Mouse (Mus musculus) heart, postnatal 36 days (tissue): ENCODE measurements around the gene Fis1. TPM values are rescaled to one million over a fixed set of nuclear protein-coding genes. Genes with fewer than 3 reads are reported as not detected.
A peak's percentile ranks its signal among the peaks of the same experiment; 100 is the strongest.

Experiments used
- DNase-seq, 2 experiments: peaks; one replicate each; pipeline ENCODE4 v3.0.0; 2021 to 2022
- intact Hi-C: fragments of 180-260 bp; cut with DNase I; formaldehyde crosslinking; loops from one replicate; pipeline ENCODE4 v1.15.1; 2025
- total RNA-seq, 2 experiments: library from RNA; stranded (reverse); gene quantifications; 2 replicates each; pipeline ENCODE4 v1.2.3; 2021

The Fis1 gene
- total RNA-seq, 2 experiments from 2014 or later: 178 to 185 TPM

GRCm38 (mm10) chr5:136966331-136966730 is 13.3 kb downstream of the Fis1 start, which contains the start of gene Cldn15:
TSS of gene Cldn15 (plus strand) at chr5:136966616.
- intact Hi-C loops: no loop called here
- DNase-seq: peak; percentile 41 to 56

DNA sequence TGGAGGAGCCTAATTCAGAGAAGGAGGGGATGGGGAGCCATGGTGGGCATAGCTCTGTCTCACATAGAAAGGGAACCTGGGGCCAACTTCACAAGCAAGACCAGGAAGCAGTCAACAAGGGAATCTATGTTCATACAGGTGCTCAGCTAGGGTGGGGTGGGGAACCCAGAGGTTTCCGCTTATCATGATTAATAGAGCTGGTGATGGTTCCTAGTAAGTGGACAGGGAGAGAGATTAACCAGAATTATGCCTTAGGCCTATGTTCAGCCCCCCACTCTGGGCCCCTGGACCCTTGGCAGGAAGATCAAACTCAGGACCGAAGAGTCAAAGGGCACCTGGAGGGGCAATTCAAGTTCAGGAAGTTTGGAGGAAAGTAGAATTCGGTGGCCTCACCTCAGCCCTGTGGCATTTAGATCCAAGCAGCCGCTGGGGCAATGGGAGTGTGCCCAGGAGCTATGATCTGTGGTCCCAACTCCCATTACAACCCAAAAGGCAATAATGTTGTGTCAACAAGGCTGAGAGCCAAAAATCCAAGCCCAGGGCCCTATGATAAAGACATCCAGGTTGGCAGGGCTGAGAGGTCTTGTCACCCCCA is 13.9 kb downstream of the Fis1 start:
- no peak for DNase-seq
- intact Hi-C loops: no loop called here

DNA sequence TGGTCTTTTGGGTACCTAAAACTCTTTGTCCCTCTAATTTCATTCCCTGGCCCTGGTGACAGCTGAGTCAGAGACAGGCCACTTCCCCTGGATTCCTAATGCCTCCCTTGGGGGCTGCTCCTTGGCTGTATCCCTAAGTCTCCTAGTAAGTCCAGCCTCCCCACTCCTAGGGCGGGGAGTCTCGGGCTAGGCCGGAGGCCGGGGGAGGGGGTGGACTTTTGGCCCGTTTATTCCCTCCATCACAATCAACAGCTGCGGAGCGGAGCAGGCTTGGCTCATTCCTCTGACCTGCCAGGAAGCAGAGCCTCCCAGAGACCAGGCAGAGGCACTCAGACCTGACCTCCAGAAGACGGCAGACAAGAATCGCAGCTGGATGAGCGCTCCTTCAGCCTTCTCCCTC is 14.5 kb downstream of the Fis1 start:
- peak; percentile 75 to 78 for DNase-seq
- intact Hi-C loops: no loop called here

GRCm38 (mm10) chr5:136970703-136971102 is 17.6 kb downstream of the Fis1 start:
- DNase-seq: peak; percentile 77 to 82
- intact Hi-C loops: loop anchor here (1.0 to 5.0 kb wide), 2 partner anchors 41 to 178 kb away; no protein-coding TSS in a partner anchor

DNA sequence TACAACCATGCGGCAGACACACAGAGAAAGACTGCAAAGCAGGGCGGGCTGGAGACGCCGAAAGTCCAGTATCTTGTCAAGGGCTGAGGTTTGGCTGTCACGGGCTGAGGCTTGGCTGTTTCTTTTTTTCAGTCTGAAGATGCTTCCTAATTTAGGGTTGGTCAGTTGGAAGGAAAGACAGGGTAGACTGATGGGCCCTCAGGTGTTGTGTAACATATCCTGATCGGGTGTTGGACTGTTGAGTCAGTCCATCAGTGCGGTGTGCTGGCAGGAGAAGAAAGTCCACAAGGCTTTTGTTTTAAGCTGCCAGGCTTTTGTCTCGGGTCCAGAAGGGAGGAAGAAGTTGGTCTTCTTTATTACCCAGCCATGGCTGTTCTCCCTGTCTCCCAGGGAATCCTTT is 20.6 kb downstream of the Fis1 start:
- intact Hi-C loops: loop anchor here (5.0 kb wide), 1 partner anchor 181 kb away; no protein-coding TSS in a partner anchor
- DNase-seq: no peak

DNA sequence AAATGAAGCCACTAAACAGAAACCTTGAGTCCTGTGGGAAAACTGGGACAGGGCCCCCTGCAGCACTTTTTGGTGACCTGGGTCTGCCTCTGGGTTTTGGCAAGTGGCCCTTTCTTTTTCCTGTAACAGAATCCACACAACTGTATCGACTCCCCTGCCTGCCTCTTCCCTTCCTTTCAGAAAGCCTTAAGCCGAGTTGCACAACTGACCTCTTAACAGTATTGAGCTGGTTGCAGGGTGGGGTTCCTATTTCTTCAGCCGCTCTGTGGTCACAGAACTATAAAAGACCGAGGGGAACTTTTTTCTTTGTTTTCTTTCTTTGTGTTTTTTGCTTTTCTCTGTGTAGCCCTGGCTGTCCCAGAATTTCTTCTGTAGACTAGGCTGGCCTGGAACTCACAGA is 24.7 kb downstream of the Fis1 start:
- DNase-seq: no peak
- intact Hi-C loops: no loop called here

- intact Hi-C loops: no loop called here
- DNase-seq: no peak
Observed at GRCm38 (mm10) chr5:136979762-136980161, 26.7 kb downstream of the Fis1 start.

- intact Hi-C loops: no loop called here
Observed at GRCm38 (mm10) chr5:136980974-136981373, 27.9 kb downstream of the Fis1 start.

GRCm38 (mm10) chr5:136982338-136982930 is 29.4 kb downstream of the Fis1 start:
- intact Hi-C loops: no loop called here
- DNase-seq: peak; percentile 52 to 74

More at GRCm38 (mm10) chr5:136980974-136981373, 27.9 kb downstream of the Fis1 start:
- DNase-seq: no peak

DNA sequence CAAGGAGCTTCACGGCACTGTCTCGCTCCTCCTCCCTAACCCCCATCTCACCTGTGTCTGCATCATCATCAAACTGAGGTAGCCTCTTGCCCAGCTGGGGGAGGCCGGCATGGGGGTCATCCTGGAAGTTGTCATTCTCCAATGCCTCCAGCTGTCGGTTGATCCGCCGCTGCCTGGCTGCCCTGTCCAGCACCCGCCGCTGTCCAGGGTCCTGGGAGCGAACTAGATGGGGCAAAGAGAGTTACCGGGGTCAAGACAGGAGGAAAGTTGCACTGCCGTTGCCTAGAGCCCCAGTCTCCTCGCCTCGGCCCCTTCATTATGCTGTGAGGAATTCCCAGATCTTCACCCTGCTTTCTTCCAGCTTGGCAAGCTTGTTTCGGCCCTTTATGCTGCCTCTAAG is 31.8 kb downstream of the Fis1 start:
- intact Hi-C loops: no loop called here
- DNase-seq: no peak

DNA sequence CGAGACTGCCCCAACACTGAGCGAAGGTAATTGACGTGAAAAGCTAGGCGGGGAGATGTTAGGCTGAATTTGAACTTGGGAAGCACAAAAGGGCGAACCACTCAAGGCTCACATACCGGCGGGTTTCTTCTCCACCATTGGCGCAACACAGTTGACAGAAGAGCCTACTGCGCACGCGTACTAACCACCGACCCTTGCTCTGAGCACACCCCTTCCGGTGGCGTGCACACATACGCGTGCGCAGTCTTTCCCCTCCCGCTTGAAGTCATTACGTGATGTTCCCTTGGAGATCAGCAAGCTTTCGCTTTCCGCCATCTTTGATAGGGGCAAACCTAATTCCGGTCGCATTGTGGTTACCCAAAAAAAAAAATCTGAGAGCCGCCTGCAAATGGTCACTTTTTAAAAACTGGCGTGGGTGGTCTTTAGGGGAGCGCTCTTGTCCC is 33.6 kb downstream of the Fis1 start, which contains the start of gene Plod3:
Gene Plod3 (plus strand): TSS at position 325 of the 443 bp plus-strand sequence.
- DNase-seq: peak in 1 of 2 experiments; percentile 91
- intact Hi-C loops: loop anchor here (2.0 kb wide), 1 partner anchor 24 kb away; no protein-coding TSS in a partner anchor

- DNase-seq: peak; percentile 79 to 91
- intact Hi-C loops: loop anchor here (2.0 kb wide), 1 partner anchor 25 kb away; no protein-coding TSS in a partner anchor
Observed at GRCm38 (mm10) chr5:136987138-136987933, 34.3 kb downstream of the Fis1 start.

- DNase-seq: no peak
- intact Hi-C loops: loop anchor here (2.0 kb wide), 1 partner anchor 25 kb away; no protein-coding TSS in a partner anchor
Observed at GRCm38 (mm10) chr5:136987934-136988271, 34.8 kb downstream of the Fis1 start, which contains the start of gene Znhit1. TSS of gene Znhit1 (minus strand) at chr5:136988021.

DNA sequence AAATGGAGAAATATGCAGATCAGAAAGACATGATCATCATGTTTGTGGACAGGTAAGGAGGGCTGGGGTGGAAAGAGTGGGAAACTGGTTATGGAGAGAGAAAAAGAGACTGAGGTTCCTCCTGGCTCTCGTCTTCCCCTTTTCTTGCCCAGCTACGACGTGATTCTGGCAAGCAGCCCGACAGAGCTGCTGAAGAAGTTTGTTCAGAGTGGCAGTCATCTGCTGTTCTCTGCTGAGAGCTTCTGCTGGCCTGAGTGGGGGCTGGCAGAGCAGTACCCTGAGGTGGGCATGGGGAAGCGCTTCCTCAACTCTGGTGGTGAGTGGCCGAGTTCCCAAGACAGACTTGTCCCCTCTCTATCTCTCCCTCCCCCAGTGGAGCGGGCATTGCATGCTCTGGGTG is 35.3 kb downstream of the Fis1 start:
- intact Hi-C loops: no loop called here
- peak; percentile 39 to 47 for DNase-seq

DNA sequence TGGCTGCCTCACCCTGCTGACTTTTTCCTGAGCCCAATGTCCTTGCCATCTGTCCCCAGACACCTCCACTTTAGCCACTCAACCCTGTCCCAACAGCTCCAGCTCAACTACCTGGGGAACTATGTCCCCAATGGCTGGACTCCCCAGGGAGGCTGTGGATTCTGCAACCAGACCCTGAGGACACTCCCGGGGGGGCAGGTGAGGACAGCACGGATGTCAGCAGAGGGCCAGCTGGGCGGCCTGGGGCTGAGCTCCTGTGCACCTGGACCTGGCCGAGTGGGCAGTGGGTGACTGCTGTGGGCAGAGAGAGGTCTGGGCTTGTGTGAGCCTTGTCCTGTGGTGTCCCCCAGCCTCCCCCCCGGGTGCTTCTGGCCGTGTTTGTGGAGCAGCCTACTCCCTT is 36.7 kb downstream of the Fis1 start:
- intact Hi-C loops: no loop called here
- DNase-seq: no peak

- intact Hi-C loops: no loop called here
- DNase-seq: no peak
Observed at GRCm38 (mm10) chr5:136999449-136999848, 46.4 kb downstream of the Fis1 start.

GRCm38 (mm10) chr5:137000612-137001011 is 47.5 kb downstream of the Fis1 start:
- DNase-seq: no peak
- intact Hi-C loops: no loop called here

DNA sequence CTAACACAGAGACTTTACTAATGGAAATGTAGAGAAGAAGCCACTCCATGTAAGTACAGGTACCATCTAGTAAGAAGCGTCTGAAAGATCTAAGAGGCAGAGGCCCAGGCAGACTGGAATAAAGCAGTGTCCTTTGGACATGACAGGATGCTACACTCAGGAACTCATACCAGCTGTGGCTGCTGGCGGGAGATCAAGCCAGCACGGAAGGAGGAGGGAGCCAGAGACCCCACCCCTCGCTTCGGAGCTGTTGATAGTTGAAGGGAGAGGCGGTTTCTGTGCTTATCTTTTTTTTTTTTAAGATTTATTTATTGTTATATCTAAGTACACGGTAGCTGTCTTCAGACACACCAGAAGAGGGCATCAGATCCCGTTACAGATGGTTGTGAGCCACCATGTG is 54.2 kb downstream of the Fis1 start:
- DNase-seq: no peak
- intact Hi-C loops: no loop called here

GRCm38 (mm10) chr5:137009988-137010387 is 56.9 kb downstream of the Fis1 start:
- intact Hi-C loops: no loop called here
- peak in 1 of 2 experiments; percentile 54 for DNase-seq

- intact Hi-C loops: no loop called here
- DNase-seq: no peak
Observed at GRCm38 (mm10) chr5:137012401-137012950, 59.4 kb downstream of the Fis1 start.
